Mouse (Mus musculus) CH12.LX (cell line): ENCODE measurements at regions not wholly inside any gene's neighbourhood (a gene's known extent, or its start where the extent isn't known, plus 50 kb on each side); places are given as distances from the start of the nearest gene placed in this dataset.

Experiments
- DNase-seq: peaks from one replicate; pipeline ENCODE4 v3.0.0-alpha.2; 2013; ENCODE audit errors: extremely low read depth
- H3K27ac ChIP-seq: 2 replicates; pipeline ENCODE4 v1.5.1; 2012; ENCODE audit warnings: low read depth, mild to moderate bottlenecking, control low read depth, moderate library complexity; ENCODE audit not compliant: insufficient read depth
- H3K27me3 ChIP-seq: replicated peaks from 2 replicates; pipeline ENCODE3; 2012; ENCODE audit warnings: inconsistent platforms
- H3K36me3 ChIP-seq, 2 experiments: replicated peaks in 1 of 2; 2 replicates each; pipeline versions ENCODE3 to v1.6.1; 2012; ENCODE audit warnings: inconsistent platforms in 1 of 2, low read length in 1 of 2, mild to moderate bottlenecking in 1 of 2, mixed read lengths in 1 of 2, moderate library complexity in 1 of 2; ENCODE audit not compliant: control insufficient read depth in 1 of 2, insufficient read depth in 1 of 2
- H3K4me1 ChIP-seq, 2 experiments: 2 replicates each; pipeline ENCODE4 v1.6.1; 2012; ENCODE audit warnings: inconsistent platforms in 1 of 2, moderate library complexity in 1 of 2; ENCODE audit not compliant: insufficient read depth in 2 of 2, control insufficient read depth in 1 of 2
- H3K4me2 ChIP-seq: 2 replicates; pipeline ENCODE4 v1.6.1; 2012; ENCODE audit warnings: low read depth, mild to moderate bottlenecking, control low read depth; ENCODE audit not compliant: poor library complexity, insufficient read depth, severe bottlenecking
- H3K4me3 ChIP-seq, 3 experiments: fragments of 150-350 bp in 1 of 3; sonication (generic) in 1 of 3; replicated peaks in 1 of 3; 2 replicates each; pipeline versions ENCODE3 to v1.5.1; 2011 to 2012; ENCODE audit warnings: low read depth in 2 of 3, low read length in 2 of 3, mild to moderate bottlenecking in 2 of 3, moderate library complexity in 2 of 3, control low read depth in 1 of 3, improper control_type of control experiment in 1 of 3, inconsistent platforms in 1 of 3, mixed read lengths in 1 of 3; ENCODE audit not compliant: poor library complexity in 1 of 3
- H3K79me2 ChIP-seq: replicated peaks from 2 replicates; pipeline ENCODE4 v1.6.1; 2012; ENCODE audit warnings: mild to moderate bottlenecking, moderate library complexity; ENCODE audit not compliant: control insufficient read depth, poor library complexity, insufficient read depth, severe bottlenecking; ENCODE audit errors: extremely low read depth
- H3K9ac ChIP-seq: 2 replicates; pipeline ENCODE4 v1.6.1; 2012; ENCODE audit warnings: low read depth, mild to moderate bottlenecking, control low read depth, moderate library complexity; ENCODE audit not compliant: insufficient read depth
- H3K9me3 ChIP-seq: replicated peaks from 2 replicates; pipeline ENCODE3; 2012; ENCODE audit warnings: low read length, inconsistent platforms, mixed read lengths
- BHLHE40 ChIP-seq: IDR thresholded peaks from 2 replicates; pipeline ENCODE4 v1.6.1; 2011; ENCODE audit warnings: mild to moderate bottlenecking, low read depth, low read length, improper control_type of control experiment
- CHD1 ChIP-seq: IDR thresholded peaks from 2 replicates; pipeline ENCODE4 v1.6.1; 2012; ENCODE audit warnings: low read depth, low read length, improper control_type of control experiment, inconsistent platforms
- CHD2 ChIP-seq: IDR thresholded peaks from 2 replicates; pipeline ENCODE4 v1.6.1; 2011; ENCODE audit warnings: low read length, improper control_type of control experiment
- E2F4 ChIP-seq: IDR thresholded peaks from 2 replicates; pipeline ENCODE4 v1.6.1; 2011; ENCODE audit warnings: low read depth, low read length, improper control_type of control experiment; ENCODE audit not compliant: insufficient replicate concordance
- ELF1 ChIP-seq: IDR thresholded peaks from 2 replicates; pipeline ENCODE4 v1.6.1; 2014; ENCODE audit warnings: low read depth, mild to moderate bottlenecking, inconsistent platforms, low read length, improper control_type of control experiment
- EP300 ChIP-seq: IDR thresholded peaks from 2 replicates; pipeline ENCODE4 v1.6.1; 2011; ENCODE audit warnings: low read length, improper control_type of control experiment
- GABPA ChIP-seq: IDR thresholded peaks from 2 replicates; pipeline ENCODE4 v1.6.1; 2012; ENCODE audit warnings: low read depth, low read length, improper control_type of control experiment, inconsistent platforms; ENCODE audit not compliant: insufficient replicate concordance
- IRF4 ChIP-seq: IDR thresholded peaks from 2 replicates; pipeline ENCODE4 v1.6.1; 2014; ENCODE audit warnings: low read depth, mild to moderate bottlenecking, inconsistent platforms, low read length, improper control_type of control experiment
- JUN ChIP-seq: IDR thresholded peaks from 2 replicates; pipeline ENCODE4 v1.6.1; 2011; ENCODE audit warnings: low read depth, mild to moderate bottlenecking, low read length, improper control_type of control experiment, moderate library complexity; ENCODE audit not compliant: insufficient read depth
- JUND ChIP-seq: conservative IDR thresholded peaks from 2 replicates; pipeline ENCODE4 v1.6.1; 2011; ENCODE audit warnings: low read depth, low read length, improper control_type of control experiment
- KAT2A ChIP-seq: IDR thresholded peaks from 2 replicates; pipeline ENCODE4 v1.6.1; 2012; ENCODE audit warnings: low read length, improper control_type of control experiment, inconsistent platforms; ENCODE audit not compliant: insufficient replicate concordance
- MAX ChIP-seq: IDR thresholded peaks from 2 replicates; pipeline ENCODE4 v1.6.1; 2011; ENCODE audit warnings: low read length, improper control_type of control experiment
- MAZ ChIP-seq: IDR thresholded peaks from 2 replicates; pipeline ENCODE4 v1.6.1; 2012; ENCODE audit warnings: low read depth, mild to moderate bottlenecking, inconsistent platforms, low read length, improper control_type of control experiment, moderate library complexity
- MEF2A ChIP-seq: IDR thresholded peaks from 2 replicates; pipeline ENCODE4 v1.6.1; 2014; ENCODE audit warnings: low read depth, mild to moderate bottlenecking, inconsistent platforms, low read length, improper control_type of control experiment, borderline replicate concordance
- MXI1 ChIP-seq: IDR thresholded peaks from 2 replicates; pipeline ENCODE4 v1.6.1; 2011; ENCODE audit warnings: mild to moderate bottlenecking, low read depth, low read length, improper control_type of control experiment
- MYC ChIP-seq: IDR thresholded peaks from 2 replicates; pipeline ENCODE4 v1.6.1; 2011; ENCODE audit warnings: low read depth, mild to moderate bottlenecking, improper control_type of control experiment, low read length
- NELFE ChIP-seq: IDR thresholded peaks from 2 replicates; pipeline ENCODE4 v1.6.1; 2011; ENCODE audit warnings: low read depth, low read length, improper control_type of control experiment
- POLR2A ChIP-seq: IDR thresholded peaks from 2 replicates; pipeline ENCODE4 v1.6.1; 2011; ENCODE audit warnings: low read depth, mild to moderate bottlenecking, improper control_type of control experiment, low read length
- POLR2AphosphoS2 ChIP-seq: IDR thresholded peaks from 2 replicates; pipeline ENCODE4 v1.6.1; 2011; ENCODE audit warnings: low read depth, low read length, improper control_type of control experiment
- RAD21 ChIP-seq: IDR thresholded peaks from 2 replicates; pipeline ENCODE4 v1.6.1; 2011; ENCODE audit warnings: low read depth, mild to moderate bottlenecking, low read length, improper control_type of control experiment, moderate library complexity
- RCOR1 ChIP-seq: conservative IDR thresholded peaks from 2 replicates; pipeline ENCODE4 v1.6.1; 2012; ENCODE audit warnings: low read depth, mild to moderate bottlenecking, inconsistent platforms, low read length, improper control_type of control experiment
- SIN3A ChIP-seq: IDR thresholded peaks from 2 replicates; pipeline ENCODE4 v1.6.1; 2012; ENCODE audit warnings: low read length, improper control_type of control experiment, inconsistent platforms
- SMC3 ChIP-seq: IDR thresholded peaks from 2 replicates; pipeline ENCODE4 v1.6.1; 2011; ENCODE audit warnings: low read depth, low read length, improper control_type of control experiment
- TBP ChIP-seq: conservative IDR thresholded peaks from 2 replicates; pipeline ENCODE4 v1.6.1; 2011; ENCODE audit warnings: low read depth, low read length, improper control_type of control experiment
- TCF12 ChIP-seq: IDR thresholded peaks from 2 replicates; pipeline ENCODE4 v1.6.1; 2014; ENCODE audit warnings: low read depth, mild to moderate bottlenecking, inconsistent platforms, low read length, improper control_type of control experiment
- UBTF ChIP-seq: IDR thresholded peaks from 2 replicates; pipeline ENCODE4 v1.6.1; 2012; ENCODE audit warnings: low read depth, mild to moderate bottlenecking, inconsistent platforms, low read length, improper control_type of control experiment, moderate library complexity
- USF1 ChIP-seq: IDR thresholded peaks from 2 replicates; pipeline ENCODE4 v1.6.1; 2014; ENCODE audit warnings: low read depth, mild to moderate bottlenecking, inconsistent platforms, low read length, improper control_type of control experiment
- ZMIZ1 ChIP-seq: IDR thresholded peaks from 2 replicates; pipeline ENCODE4 v1.6.1; 2012; ENCODE audit warnings: low read depth, mild to moderate bottlenecking, inconsistent platforms, low read length, improper control_type of control experiment
- ZNF384 ChIP-seq: IDR thresholded peaks from 2 replicates; pipeline ENCODE4 v1.6.1; 2012; ENCODE audit warnings: low read depth, low read length, improper control_type of control experiment, inconsistent platforms
- dilution Hi-C: fragments of 300-500 bp; cut with MboI; formaldehyde crosslinking; loops from 2 replicates; pipeline ENCODE4 v1.14.3; 2020; ENCODE audit warnings: low sequenced_read_pairs; ENCODE audit not compliant: extremely low pct_unique_long_range_greater_than_20kb, extremely low pct_ligation_motif_present
- in situ Hi-C: fragments of 300-500 bp; cut with MboI; formaldehyde crosslinking; loops from 3 replicates; pipeline ENCODE4 v1.14.3; 2019; ENCODE audit warnings: low sequenced_read_pairs, low pct_ligation_motif_present, low pct_unique_long_range_greater_than_20kb, mixed read lengths

- dilution Hi-C loops (no loop called here), in situ Hi-C loops (no loop called here)
- H3K4me3 ChIP-seq, result no peak overlapping the region
- no peak for DNase-seq
- no peaks in the 10 kb centered on the region for H3K79me2 ChIP-seq
- no peaks in the 10 kb centered on the region for H3K27me3 ChIP-seq
- H3K27ac ChIP-seq, result no peak overlapping the region
- H3K9me3 ChIP-seq, result no peaks in the 10 kb centered on the region
- H3K36me3 ChIP-seq, result no peaks in the 10 kb centered on the region
- H3K4me1 ChIP-seq, result no peaks in the 10 kb centered on the region
- no peak overlapping the region for H3K4me2 ChIP-seq
- H3K9ac ChIP-seq, result no peak overlapping the region
- no peak for TF ChIP-seq POLR2A
- TF ChIP-seq RCOR1, result no peak
- no peak for TF ChIP-seq CHD2
- TF ChIP-seq KAT2A, result no peak
- TF ChIP-seq JUN, result no peak
- no peak for TF ChIP-seq NELFE
- TF ChIP-seq ZNF384, result no peak
- no peak for TF ChIP-seq ELF1
- no peak for TF ChIP-seq CHD1
- TF ChIP-seq SIN3A, result no peak
- no peak for TF ChIP-seq GABPA
- TF ChIP-seq E2F4, result no peak
- TF ChIP-seq POLR2AphosphoS2, result no peak
- TF ChIP-seq TCF12, result no peak
- no peak for TF ChIP-seq ZMIZ1
- TF ChIP-seq USF1, result no peak
- no peak for TF ChIP-seq MYC
- TF ChIP-seq MAZ, result no peak
Observed at GRCm38 (mm10) chr2:50915149-50915548, 233.8 kb downstream of the Rnd3 start.

- Histone ChIP-seq H3K27me3 (no peaks in the 10 kb centered on the region), H3K9ac (no peak overlapping the region), H3K4me3 (no peak overlapping the region), H3K4me2 (peak overlapping the region; percentile 9; the same call in 1 of the 2 replicates), H3K9me3 (no peaks in the 10 kb centered on the region), H3K4me1 (no peaks in the 10 kb centered on the region), H3K36me3 (no peaks in the 10 kb centered on the region), H3K79me2 (no peaks in the 10 kb centered on the region), H3K27ac (no peak overlapping the region)
- in situ Hi-C loops, result no loop called here
- DNase-seq, result no peak
- TF ChIP-seq MXI1 (no peak), BHLHE40 (no peak), JUN (no peak), RAD21 (no peak), POLR2A (no peak), MEF2A (no peak), SMC3 (no peak), IRF4 (no peak), TCF12 (no peak), JUND (no peak), MAZ (no peak), TBP (no peak), EP300 (no peak), UBTF (no peak), ZNF384 (no peak), CHD2 (no peak), MAX (no peak)
- dilution Hi-C loops, result no loop called here
Observed at GRCm38 (mm10) chr2:50914176-50914575, 234.7 kb downstream of the Rnd3 start.
